Mouse (Mus musculus) E14TG2a.4 (cell line): ENCODE data around the gene Igf2bp3.

Experiments used
- CTCF ChIP-seq: conservative IDR thresholded peaks from 2 replicates; pipeline ENCODE4 v1.5.1; 2014; ENCODE audit warnings: low read length
- POU5F1 ChIP-seq: IDR thresholded peaks from 2 replicates; pipeline ENCODE4 v1.6.1; 2014; ENCODE audit warnings: low read length, borderline replicate concordance

DNA sequence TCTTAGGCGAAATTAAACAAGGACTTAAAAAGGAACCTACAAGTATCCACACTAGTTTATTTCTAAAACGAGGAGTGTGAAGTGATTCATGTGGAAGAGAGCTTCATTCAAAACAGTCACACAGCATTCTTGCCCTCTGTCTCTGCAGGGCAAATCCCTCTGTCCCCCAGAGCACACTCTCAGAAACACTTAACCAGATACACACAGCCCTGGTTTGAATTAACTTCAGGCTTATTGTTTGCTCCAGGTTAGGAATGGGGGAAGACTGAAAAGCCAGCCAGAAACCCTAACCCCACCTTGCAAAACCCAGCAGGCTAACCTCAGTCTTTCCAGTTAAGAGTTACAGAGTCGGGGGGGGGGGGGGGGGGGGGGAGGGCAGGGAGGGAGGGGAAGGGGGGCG lies 2.6 kb downstream of the Igf2bp3 start:
- TF ChIP-seq CTCF, result no peak
- TF ChIP-seq POU5F1, result no peak
